Mouse (Mus musculus) embryonic fibroblast, embryonic 13.5 days (primary cell): ENCODE measurements around the gene Hoxa3.

ENCODE experiments used
- CTCF ChIP-seq: IDR thresholded peaks from 2 replicates; pipeline ENCODE4 v1.5.1; 2011; ENCODE audit warnings: mild to moderate bottlenecking, control low read depth, low read length, moderate library complexity, borderline replicate concordance; ENCODE audit not compliant: insufficient read depth
- POLR2A ChIP-seq: IDR thresholded peaks from 2 replicates; pipeline ENCODE4 v1.6.1; 2011; ENCODE audit warnings: low read depth, mild to moderate bottlenecking, control low read depth, low read length, moderate library complexity

- TF ChIP-seq CTCF (no peak), POLR2A (no peak)
Measured at GRCm38 (mm10) chr6:52169499-52170165, 43.5 kb downstream of the Hoxa3 start.
